Mouse (Mus musculus) small intestine, adult 2 months (tissue): Measurements from ENCODE around the gene Fbxo24.

Experiments used
- CTCF ChIP-seq: fragments of 200-500 bp; IDR thresholded peaks from 2 replicates; pipeline ENCODE4 v1.5.1; 2012; ENCODE audit warnings: low read depth, mild to moderate bottlenecking, control low read depth, inconsistent platforms, low read length, moderate library complexity, mixed read lengths; ENCODE audit not compliant: insufficient replicate concordance, insufficient read length; ENCODE audit errors: extremely low read depth
- POLR2A ChIP-seq: fragments of 200-500 bp; IDR thresholded peaks from 2 replicates; pipeline ENCODE4 v1.6.1; 2012; ENCODE audit warnings: low read depth, mild to moderate bottlenecking, control low read depth, inconsistent platforms, low read length, moderate library complexity

GRCm38 (mm10) chr5:137644484-137644883 is 15.7 kb upstream of the Fbxo24 start:
- TF ChIP-seq CTCF (no peak), POLR2A (no peak)
